Mouse (Mus musculus) ovary, postnatal 36 days (tissue): ENCODE measurements at regions not wholly inside any gene's neighbourhood (a gene's known extent, or its start where the extent isn't known, plus 50 kb on each side); places are given as distances from the start of the nearest gene placed in this dataset.
A peak's percentile ranks its signal among the peaks of the same experiment; 100 is the strongest.

Experiments used
- DNase-seq: peaks from one replicate; pipeline ENCODE4 v3.0.0; 2022; ENCODE audit warnings: low spot score, mixed read lengths

DNA sequence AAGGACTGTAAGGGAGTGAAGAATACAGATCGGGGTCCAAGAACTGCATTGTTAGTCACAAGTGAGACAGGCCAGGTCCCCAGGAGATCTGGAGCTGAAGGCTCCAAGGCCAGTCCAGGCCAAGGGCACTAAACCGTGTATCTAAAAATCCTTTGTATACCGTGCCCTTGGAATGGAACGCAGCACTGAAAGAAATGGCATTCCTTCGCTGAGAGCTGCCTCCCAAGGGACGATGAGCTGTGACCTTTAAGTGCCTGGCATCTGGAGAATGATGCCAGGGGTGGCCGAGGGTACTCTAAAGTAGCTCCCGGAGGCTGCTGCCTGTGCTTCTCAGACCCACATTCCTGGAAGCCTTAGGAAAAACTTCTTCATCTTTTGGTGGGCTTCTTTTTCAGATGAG lies 76.0 kb upstream of the Pkn2 start:
- DNase-seq, result no peak

DNA sequence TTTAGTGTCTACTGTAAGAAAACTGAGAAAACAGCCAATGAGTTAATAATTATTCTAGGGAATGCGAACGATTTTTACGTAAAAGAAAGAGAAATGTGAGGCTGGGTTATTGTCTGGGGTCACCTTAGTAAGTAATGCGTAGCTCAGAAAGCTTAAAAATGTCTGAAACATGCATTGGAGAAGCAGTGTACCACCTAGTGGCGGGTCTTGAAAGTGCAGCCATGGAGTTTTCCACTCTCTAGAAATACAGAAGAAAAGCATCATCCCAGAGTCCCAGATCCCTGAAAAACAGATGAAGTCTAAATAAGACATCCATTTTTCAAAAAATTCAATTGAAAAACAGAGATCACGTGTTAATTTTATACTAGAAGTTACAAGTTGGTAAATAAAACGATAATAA lies 67.0 kb upstream of the Pkn2 start:
- peak; percentile 54 for DNase-seq

GRCm38 (mm10) chr3:142941319-142942024 lies 59.7 kb upstream of the Pkn2 start:
- no peak for DNase-seq

- no peak for DNase-seq
Measured at GRCm38 (mm10) chr3:142940874-142941273, 59.1 kb upstream of the Pkn2 start.

GRCm38 (mm10) chr3:142939773-142940172 lies 58.0 kb upstream of the Pkn2 start:
- DNase-seq, result no peak

DNA sequence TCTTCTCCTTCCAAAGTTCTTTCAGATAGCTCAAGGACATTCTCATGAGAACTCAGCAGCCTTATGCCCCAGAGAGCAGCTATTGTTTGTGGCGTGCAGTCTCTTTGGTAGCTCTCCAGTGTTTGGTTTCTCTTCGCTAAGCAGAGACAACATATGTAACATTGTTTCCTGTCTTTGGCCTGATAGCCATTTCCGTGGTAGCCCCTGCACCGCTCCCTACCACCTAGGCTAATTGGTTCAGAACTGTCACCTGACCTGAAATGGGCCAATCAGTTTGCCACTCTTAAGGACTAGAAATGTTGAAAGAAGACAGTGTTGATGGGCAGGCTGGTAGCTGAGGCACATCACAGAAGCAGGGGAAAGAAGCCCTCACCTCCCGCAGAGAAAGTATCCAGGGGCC lies 54.1 kb upstream of the Pkn2 start:
- DNase-seq, result no peak

DNA sequence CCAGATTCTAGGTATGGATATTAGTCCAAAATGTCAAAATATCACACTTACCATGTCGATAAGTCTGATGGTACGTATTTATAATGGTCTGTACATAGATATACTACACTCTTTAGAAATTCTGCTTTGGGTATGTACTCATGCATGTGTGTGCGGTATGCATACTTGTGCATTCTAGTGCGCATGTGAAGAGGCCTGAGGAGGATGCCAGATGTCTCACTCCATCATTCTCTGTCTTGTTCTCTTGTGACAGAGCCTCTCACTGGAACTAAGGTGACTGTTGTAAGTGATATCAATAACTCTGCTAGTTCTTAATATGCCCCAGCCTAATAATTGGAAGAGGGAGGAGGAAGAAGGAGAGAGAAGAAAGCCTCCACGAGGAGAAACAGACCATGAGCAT lies 52.5 kb upstream of the Pkn2 start:
- no peak for DNase-seq

DNA sequence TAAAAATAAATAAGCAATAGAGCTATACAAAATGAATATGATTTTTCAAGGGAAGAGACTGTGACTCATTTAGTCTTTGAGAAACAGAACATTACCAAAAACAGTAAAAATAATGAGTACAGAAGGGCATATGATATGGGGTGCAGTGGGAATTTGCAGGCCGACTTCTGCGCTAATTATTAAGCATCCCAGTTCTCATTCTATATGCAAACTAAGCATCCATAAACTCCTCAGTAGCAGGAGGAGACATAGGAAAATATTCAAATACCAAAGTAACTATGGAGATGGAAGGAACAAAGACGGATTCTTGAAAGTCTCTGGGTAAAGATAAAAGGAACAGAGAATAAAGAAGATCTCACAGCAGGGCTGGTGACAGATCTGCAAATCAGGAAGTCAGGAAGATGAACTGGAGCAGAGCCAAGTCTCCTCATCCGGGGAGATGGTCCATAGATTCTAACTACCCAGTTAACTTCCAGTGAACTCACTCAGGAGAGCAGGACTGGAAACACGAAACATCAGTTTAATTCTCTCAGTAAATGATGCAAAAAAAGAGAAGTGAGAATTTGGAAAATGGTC lies 52.0 kb upstream of the Pkn2 start:
- no peak for DNase-seq
